Mouse (Mus musculus): ENCODE results near the gene Bbip1.

DNA sequence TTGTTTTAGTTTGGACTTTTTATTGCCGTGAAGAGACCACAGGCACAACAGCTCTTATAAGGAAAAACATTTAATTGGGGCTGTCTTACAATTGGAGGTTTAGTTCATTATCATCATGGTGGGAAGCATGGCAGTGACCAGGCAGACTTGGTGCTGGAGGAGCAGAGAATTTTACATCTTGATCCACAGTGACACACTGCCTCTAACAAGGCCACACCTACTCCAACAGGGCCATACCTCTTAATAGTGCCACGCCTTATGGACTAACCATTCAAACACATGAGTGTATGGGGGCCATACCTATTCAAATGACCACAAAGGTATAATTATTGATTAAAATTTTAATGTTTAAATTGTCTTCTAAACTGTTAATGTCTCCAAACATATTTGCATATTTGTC lies 13.1 kb upstream of the Bbip1 start:
- no peak for TF ChIP-seq CTCF (IDR thresholded peaks at IDR 0.05; ENCODE audit: low read depth, low read length)
- TF ChIP-seq GATA1 (IDR thresholded peaks at IDR 0.05; ENCODE audit: borderline replicate concordance, low read length), result no peak

Measured in G1E (cell line).